Mouse (Mus musculus): ENCODE measurements around the gene Rab31. TPM values are rescaled to one million over a fixed set of nuclear protein-coding genes. Genes with fewer than 3 reads are reported as not detected.

Rab31 gene
- total RNA-seq, 4 experiments from 2014 or later, result 47.3 to 61.1 (median 52.1) TPM

GRCm38 (mm10) chr17:65741565-65741964 lies 31.0 kb downstream of the Rab31 start:
- DNase-seq (ENCODE audit: low spot score in 2 of 2), result no peak

- no peak for DNase-seq (ENCODE audit: low spot score in 2 of 2)
Observed at GRCm38 (mm10) chr17:65739874-65740725, 32.5 kb downstream of the Rab31 start.

- DNase-seq (ENCODE audit: low spot score in 2 of 2), result no peak
Observed at GRCm38 (mm10) chr17:65737622-65738021, 34.9 kb downstream of the Rab31 start.

- no peak for DNase-seq (ENCODE audit: low spot score in 2 of 2)
Observed at GRCm38 (mm10) chr17:65737175-65737574, 35.4 kb downstream of the Rab31 start.

- DNase-seq (ENCODE audit: low spot score in 2 of 2), result no peak
Observed at GRCm38 (mm10) chr17:65735088-65735487, 37.5 kb downstream of the Rab31 start.

GRCm38 (mm10) chr17:65732666-65733065 lies 39.9 kb downstream of the Rab31 start:
- no peak for DNase-seq (ENCODE audit: low spot score in 2 of 2)

GRCm38 (mm10) chr17:65731710-65732109 lies 40.8 kb downstream of the Rab31 start:
- DNase-seq (ENCODE audit: low spot score in 2 of 2), result no peak

- DNase-seq (ENCODE audit: low spot score in 2 of 2), result no peak
Observed at GRCm38 (mm10) chr17:65729945-65730741, 42.4 kb downstream of the Rab31 start.

GRCm38 (mm10) chr17:65726755-65727154 lies 45.8 kb downstream of the Rab31 start:
- DNase-seq (ENCODE audit: low spot score in 2 of 2), result no peak

GRCm38 (mm10) chr17:65726274-65726673 lies 46.3 kb downstream of the Rab31 start:
- DNase-seq (ENCODE audit: low spot score in 2 of 2), result no peak

GRCm38 (mm10) chr17:65725814-65726213 lies 46.7 kb downstream of the Rab31 start:
- no peak for DNase-seq (ENCODE audit: low spot score in 2 of 2)

- no peak for DNase-seq (ENCODE audit: low spot score in 2 of 2)
Observed at GRCm38 (mm10) chr17:65725381-65725780, 47.2 kb downstream of the Rab31 start.

- no peak for DNase-seq (ENCODE audit: low spot score in 2 of 2)
Observed at GRCm38 (mm10) chr17:65724254-65724653, 48.3 kb downstream of the Rab31 start.

- DNase-seq (ENCODE audit: low spot score in 2 of 2), result no peak
Observed at GRCm38 (mm10) chr17:65723633-65724032, 48.9 kb downstream of the Rab31 start.

GRCm38 (mm10) chr17:65721330-65721729 lies 51.2 kb downstream of the Rab31 start:
- DNase-seq (ENCODE audit: low spot score in 2 of 2), result no peak

GRCm38 (mm10) chr17:65719826-65720225 lies 52.7 kb downstream of the Rab31 start:
- DNase-seq (ENCODE audit: low spot score in 2 of 2), result no peak

GRCm38 (mm10) chr17:65718578-65718977 lies 54.0 kb downstream of the Rab31 start:
- no peak for DNase-seq (ENCODE audit: low spot score in 2 of 2)

- no peak for DNase-seq (ENCODE audit: low spot score in 2 of 2)
Observed at GRCm38 (mm10) chr17:65717658-65718199, 54.8 kb downstream of the Rab31 start.

GRCm38 (mm10) chr17:65714060-65714459 lies 58.5 kb downstream of the Rab31 start:
- DNase-seq (ENCODE audit: low spot score in 2 of 2), result no peak

GRCm38 (mm10) chr17:65712861-65713535 lies 59.6 kb downstream of the Rab31 start:
- DNase-seq (ENCODE audit: low spot score in 2 of 2), result no peak

GRCm38 (mm10) chr17:65711779-65712178 lies 60.8 kb downstream of the Rab31 start:
- DNase-seq (ENCODE audit: low spot score in 2 of 2), result no peak

- no peak for DNase-seq (ENCODE audit: low spot score in 2 of 2)
Observed at GRCm38 (mm10) chr17:65710576-65710975, 62.0 kb downstream of the Rab31 start.

Measured in layer of hippocampus, adult 8-10 months (tissue).